Mouse (Mus musculus): ENCODE measurements at regions not wholly inside any gene's neighbourhood (a gene's known extent, or its start where the extent isn't known, plus 50 kb on each side); places are given as distances from the start of the nearest gene placed in this dataset.

- H3K27me3 ChIP-seq (ENCODE audit: insufficient read depth, low read length): no peaks in the 10 kb centered on the region
- H3K36me3 ChIP-seq (replicated peaks; ENCODE audit: insufficient read depth, low read length): no peaks in the 10 kb centered on the region
- no peak overlapping the region for H3K9ac ChIP-seq (replicated peaks)
- no peak for DNase-seq
- no peak for ATAC-seq
- H3K4me3 ChIP-seq (ENCODE audit: low read depth, low read length): no peak overlapping the region
- H3K27ac ChIP-seq (ENCODE audit: low read depth): no peak overlapping the region
- TF ChIP-seq CTCF (IDR thresholded peaks at IDR 0.05; ENCODE audit: low read depth): no peak
- TF ChIP-seq EP300 (IDR thresholded peaks at IDR 0.05; ENCODE audit: low read depth): no peak
- H3K4me1 ChIP-seq (ENCODE audit: insufficient read depth): no peaks in the 10 kb centered on the region
- H3K9me3 ChIP-seq (ENCODE audit: low read length): no peaks in the 10 kb centered on the region
- WGBS (ENCODE audit: insufficient replicate concordance): 90% methylated on average over 1 of the region's 1 CpGs
- H3K4me2 ChIP-seq (ENCODE audit: low read depth, low read length): no peak overlapping the region
Observed at GRCm38 (mm10) chr4:55194061-55194460, 155.8 kb upstream of the Rad23b start.

GRCm38 (mm10) chr4:55194552-55194951, 155.3 kb upstream of the Rad23b start:
- Histone ChIP-seq H3K27me3 (ENCODE audit: insufficient read depth, low read length) (no peaks in the 10 kb centered on the region), H3K9me3 (ENCODE audit: low read length) (no peaks in the 10 kb centered on the region), H3K27ac (ENCODE audit: low read depth) (no peak overlapping the region), H3K4me2 (ENCODE audit: low read depth, low read length) (no peak overlapping the region), H3K4me3 (ENCODE audit: low read depth, low read length) (no peak overlapping the region), H3K4me1 (ENCODE audit: insufficient read depth) (no peaks in the 10 kb centered on the region), H3K36me3 (replicated peaks; ENCODE audit: insufficient read depth, low read length) (no peaks in the 10 kb centered on the region), H3K9ac (replicated peaks) (no peak overlapping the region)
- TF ChIP-seq CTCF (IDR thresholded peaks at IDR 0.05; ENCODE audit: low read depth) (no peak), EP300 (IDR thresholded peaks at IDR 0.05; ENCODE audit: low read depth) (no peak)
- no peak for ATAC-seq
- WGBS (ENCODE audit: insufficient replicate concordance): 79% methylated on average over 4 of the region's 4 CpGs
- no peak for DNase-seq

- 58% methylated on average over 20 of the region's 20 CpGs for WGBS (ENCODE audit: insufficient replicate concordance)
- no peak for ATAC-seq
Observed at GRCm38 (mm10) chr4:55203731-55204710, 145.8 kb upstream of the Rad23b start.

DNA sequence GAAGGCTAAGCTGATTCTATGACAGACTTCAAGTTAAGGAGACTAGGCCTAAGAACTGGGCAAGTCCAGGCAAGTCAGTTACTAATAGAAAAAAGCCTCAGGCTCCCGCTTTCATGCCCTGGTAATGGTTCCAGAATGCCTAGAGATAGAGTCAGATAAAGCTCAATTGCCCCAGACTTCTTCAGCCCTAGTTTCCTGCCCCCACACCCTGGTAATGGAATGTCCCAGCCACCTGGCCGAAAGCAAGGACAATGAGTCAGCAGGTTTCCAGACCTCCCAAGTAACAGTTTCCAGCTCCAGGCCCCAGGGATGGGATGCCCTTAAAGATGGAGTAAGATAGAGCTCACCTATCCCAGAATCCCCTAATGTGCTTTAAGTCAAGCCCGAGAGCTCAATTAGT, 143.6 kb upstream of the Rad23b start:
- H3K36me3 ChIP-seq (replicated peaks; ENCODE audit: insufficient read depth, low read length): no peaks in the 10 kb centered on the region
- H3K27me3 ChIP-seq (ENCODE audit: insufficient read depth, low read length): peaks cover 3% of the 10 kb centered on the region; the same call in 1 of the 2 replicates
- ATAC-seq: no peak
- H3K9ac ChIP-seq (replicated peaks): no peak overlapping the region
- TF ChIP-seq CTCF (IDR thresholded peaks at IDR 0.05; ENCODE audit: low read depth) (no peak), EP300 (IDR thresholded peaks at IDR 0.05; ENCODE audit: low read depth) (no peak)
- no peaks in the 10 kb centered on the region for H3K4me1 ChIP-seq (ENCODE audit: insufficient read depth)
- DNase-seq: no peak
- H3K9me3 ChIP-seq (ENCODE audit: low read length): no peaks in the 10 kb centered on the region
- no peak overlapping the region for H3K4me2 ChIP-seq (ENCODE audit: low read depth, low read length)
- H3K4me3 ChIP-seq (ENCODE audit: low read depth, low read length): no peak overlapping the region
- 71% methylated on average over 3 of the region's 3 CpGs for WGBS (ENCODE audit: insufficient replicate concordance)
- no peak overlapping the region for H3K27ac ChIP-seq (ENCODE audit: low read depth)

More at GRCm38 (mm10) chr4:55203731-55204710, 145.8 kb upstream of the Rad23b start:
- Histone ChIP-seq H3K4me1 (ENCODE audit: insufficient read depth) (no peaks in the 10 kb centered on the region), H3K4me3 (ENCODE audit: low read depth, low read length) (no peak overlapping the region), H3K36me3 (replicated peaks; ENCODE audit: insufficient read depth, low read length) (no peaks in the 10 kb centered on the region), H3K9ac (replicated peaks) (no peak overlapping the region), H3K27me3 (ENCODE audit: insufficient read depth, low read length) (peaks cover 3% of the 10 kb centered on the region; the same call in 1 of the 2 replicates), H3K4me2 (ENCODE audit: low read depth, low read length) (no peak overlapping the region), H3K27ac (ENCODE audit: low read depth) (no peak overlapping the region), H3K9me3 (ENCODE audit: low read length) (no peaks in the 10 kb centered on the region)
- no peak for TF ChIP-seq EP300 (IDR thresholded peaks at IDR 0.05; ENCODE audit: low read depth)
- TF ChIP-seq CTCF (IDR thresholded peaks at IDR 0.05; ENCODE audit: low read depth): no peak
- DNase-seq: no peak

DNA sequence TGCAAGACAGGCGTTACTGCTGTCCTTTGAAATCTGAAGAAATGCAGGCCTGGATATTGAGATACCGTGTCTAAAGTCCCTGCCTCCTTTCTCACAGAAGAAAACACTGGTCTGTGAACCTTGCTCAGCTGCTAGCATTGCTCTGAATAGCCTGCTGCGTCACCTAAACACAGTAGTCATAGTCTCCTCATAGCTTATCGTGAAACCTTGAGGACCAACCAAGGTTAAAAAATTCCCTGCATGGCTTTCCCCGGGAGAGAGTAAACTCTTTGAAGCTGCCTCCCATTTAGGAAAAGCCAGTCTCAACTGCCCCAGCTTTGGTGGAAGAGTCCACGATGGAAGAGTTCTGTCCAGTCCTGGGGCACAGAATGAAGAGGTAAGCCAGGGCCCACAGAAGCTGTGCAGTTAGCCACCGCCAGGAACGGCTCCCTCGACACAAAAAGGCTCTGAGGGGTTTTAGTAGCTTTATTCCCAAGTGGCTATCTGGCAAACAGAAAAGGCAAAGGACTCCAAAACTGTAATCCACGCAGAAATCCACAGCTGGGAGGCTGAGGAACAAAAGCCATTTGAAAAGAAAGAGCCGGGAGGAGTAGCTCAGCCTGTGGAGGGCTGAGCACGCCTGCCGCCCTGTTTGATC, 142.0 kb upstream of the Rad23b start:
- DNase-seq (no peak), ATAC-seq (no peak)
- H3K4me1 ChIP-seq (ENCODE audit: insufficient read depth): no peaks in the 10 kb centered on the region
- WGBS (ENCODE audit: insufficient replicate concordance): 66% methylated on average over 13 of the region's 13 CpGs
- TF ChIP-seq EP300 (IDR thresholded peaks at IDR 0.05; ENCODE audit: low read depth) (no peak), CTCF (IDR thresholded peaks at IDR 0.05; ENCODE audit: low read depth) (no peak)
- no peak overlapping the region for H3K4me2 ChIP-seq (ENCODE audit: low read depth, low read length)
- H3K9ac ChIP-seq (replicated peaks): no peak overlapping the region
- H3K27me3 ChIP-seq (ENCODE audit: insufficient read depth, low read length): peaks cover 3% of the 10 kb centered on the region; the same call in 1 of the 2 replicates
- no peaks in the 10 kb centered on the region for H3K9me3 ChIP-seq (ENCODE audit: low read length)
- no peaks in the 10 kb centered on the region for H3K36me3 ChIP-seq (replicated peaks; ENCODE audit: insufficient read depth, low read length)
- no peak overlapping the region for H3K4me3 ChIP-seq (ENCODE audit: low read depth, low read length)
- H3K27ac ChIP-seq (ENCODE audit: low read depth): no peak overlapping the region

Measured in liver, postnatal 0 days (tissue).